Mouse (Mus musculus) erythroblast, adult 5-6 weeks (primary cell): ENCODE data around the gene Gm45623. TPM values are rescaled to one million over a fixed set of nuclear protein-coding genes. Genes with fewer than 3 reads are reported as not detected.

ENCODE experiments used
- ATAC-seq: replicated peaks from 2 replicates; pipeline ENCODE4 v1.8.0; 2016; ENCODE audit warnings: moderate number of reproducible peaks, mild to moderate bottlenecking, moderate TSS enrichment, inconsistent platforms; ENCODE audit not compliant: poor library complexity, low FRiP score, severe bottlenecking
- total RNA-seq, 2 experiments: library from RNA; stranded (forward) in 1 of 2; stranded (reverse) in 1 of 2; fragments of 150-400 nt in 1 of 2; fragments of 200-764, 138-1000 nt in 1 of 2; gene quantifications; 2 replicates each; pipeline versions ENCODE4 v1.2.3 to v1.2.4; 2015 to 2017; ENCODE audit warnings: low replicate concordance in 2 of 2

Gm45623 gene
- total RNA-seq (2015; ENCODE audit: low replicate concordance) (not detected in 2 replicates), total RNA-seq (2017; ENCODE audit: low replicate concordance) (not detected in 2 replicates)

DNA sequence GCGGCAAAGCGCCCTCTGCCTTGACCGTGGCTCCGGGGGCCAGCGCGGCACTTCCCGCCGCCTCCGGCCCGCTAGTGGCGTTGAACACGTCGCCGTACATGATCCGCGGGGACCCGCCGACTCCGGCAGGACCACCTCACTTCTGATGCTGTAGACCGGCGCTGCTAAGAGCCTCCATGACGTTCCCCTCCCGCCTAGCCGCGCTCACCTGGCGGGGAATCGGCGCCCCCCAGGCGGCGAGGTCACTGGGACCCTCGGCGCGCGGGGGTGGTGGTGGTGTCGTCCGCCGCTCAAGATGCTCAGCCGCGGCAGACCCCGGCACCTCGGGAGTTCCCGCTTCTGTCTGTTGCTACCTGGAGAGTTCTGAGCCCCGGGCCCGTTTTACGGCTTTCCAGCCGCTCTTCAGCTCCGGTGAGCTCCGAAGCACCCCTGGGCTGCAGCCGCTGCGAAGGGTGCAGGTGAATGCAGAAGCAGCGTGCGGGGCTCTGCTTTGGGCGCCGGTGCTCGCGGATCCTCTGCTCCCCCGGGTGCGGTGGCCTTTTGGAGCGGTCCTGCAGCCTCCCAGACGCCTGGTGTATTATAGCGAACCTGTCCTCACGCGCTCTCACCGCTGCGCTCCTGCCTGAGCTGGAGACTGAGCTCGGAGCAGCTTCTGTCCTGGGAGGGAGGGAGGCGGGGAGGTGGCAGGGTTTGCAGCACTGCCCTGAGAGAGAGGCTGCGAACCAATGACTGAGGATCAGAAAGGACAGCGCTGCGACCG is at the start of gene Gm45623:
Gene Gm45623, minus strand, starts transcription at position 636 of the 760 bp plus-strand sequence.
- no peak for ATAC-seq

DNA sequence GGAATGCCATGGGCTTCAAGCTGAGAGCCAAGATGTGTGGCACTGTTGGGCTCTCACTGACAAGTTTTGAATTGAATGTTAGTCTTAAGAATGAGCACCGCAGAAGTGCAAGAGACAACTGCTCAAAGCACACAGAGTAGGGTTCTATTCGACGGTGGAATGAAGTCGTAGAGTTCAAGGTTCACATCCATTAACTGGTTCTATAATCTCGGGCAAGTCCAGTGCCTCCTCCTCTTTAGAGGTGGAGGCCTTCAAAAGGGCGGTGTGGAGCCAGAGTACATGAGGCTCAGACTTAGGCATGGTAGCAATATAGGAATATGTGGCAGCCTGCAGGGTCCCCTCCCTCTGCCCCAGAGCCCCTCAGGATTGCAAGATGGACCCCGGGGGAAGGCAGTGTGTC is 43.8 kb upstream of the Gm45623 start:
- ATAC-seq, result no peak

- no peak for ATAC-seq
Measured at GRCm38 (mm10) chr13:56795501-56795900, 41.9 kb upstream of the Gm45623 start.

DNA sequence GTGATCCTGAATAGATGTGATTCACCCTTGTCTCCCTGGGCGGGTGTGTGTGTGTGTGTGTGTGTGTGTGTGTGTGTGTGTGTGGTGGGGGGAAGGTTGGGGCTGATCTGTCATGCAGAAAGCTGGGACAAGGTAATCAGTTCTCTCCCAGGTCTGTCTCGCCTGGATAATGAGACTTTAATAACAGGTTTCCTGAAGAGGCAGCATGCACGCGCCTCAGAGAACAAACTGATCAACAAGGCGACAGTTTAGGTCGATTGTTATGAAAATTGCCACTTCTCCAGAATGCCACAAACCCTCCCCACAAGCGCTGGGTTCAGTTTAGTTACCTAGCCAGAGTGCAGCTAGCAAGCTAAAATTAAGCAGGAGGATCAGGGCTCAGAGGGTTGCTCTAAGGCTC is 40.8 kb upstream of the Gm45623 start:
- ATAC-seq, result no peak

- ATAC-seq, result no peak
Measured at GRCm38 (mm10) chr13:56792844-56793243, 39.2 kb upstream of the Gm45623 start.

GRCm38 (mm10) chr13:56790683-56791082 is 37.1 kb upstream of the Gm45623 start:
- ATAC-seq, result no peak

- ATAC-seq, result no peak
Measured at GRCm38 (mm10) chr13:56782621-56783020, 29.0 kb upstream of the Gm45623 start.

GRCm38 (mm10) chr13:56781697-56782096 is 28.1 kb upstream of the Gm45623 start:
- ATAC-seq, result no peak

DNA sequence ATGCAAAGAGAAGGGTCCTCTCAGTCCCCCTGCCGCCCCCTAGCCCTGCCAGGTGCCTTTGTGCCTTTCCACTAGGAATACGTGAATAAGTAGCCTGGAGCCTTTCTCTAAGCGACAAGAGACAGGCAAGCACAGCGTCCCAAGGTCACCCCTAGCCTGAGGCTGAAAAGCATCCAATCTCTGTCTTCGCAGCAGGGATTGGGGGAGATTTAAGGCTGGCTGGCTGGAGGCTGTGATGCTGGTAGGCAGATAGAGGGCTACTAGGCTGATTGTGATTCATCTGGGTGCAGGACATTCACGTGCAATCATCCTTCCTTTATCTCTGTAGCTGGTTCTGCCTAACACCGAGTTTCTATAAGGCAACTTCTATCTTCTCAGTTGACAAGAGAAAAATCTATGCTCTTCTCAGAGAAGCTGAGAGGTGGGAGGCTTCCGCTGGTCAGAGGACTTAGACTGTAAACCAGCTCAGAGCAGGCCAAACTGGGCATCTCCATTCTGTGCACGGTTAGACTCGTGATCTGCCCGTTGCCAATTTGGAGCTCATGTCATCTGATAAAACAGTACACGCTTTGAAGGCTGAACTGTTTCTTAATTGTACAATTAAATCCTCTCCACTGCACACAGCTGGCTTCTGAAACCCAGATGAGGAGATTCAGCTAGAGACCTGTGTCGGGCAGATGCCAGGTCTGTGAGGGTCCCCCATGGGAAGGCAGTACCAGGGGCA is 27.3 kb upstream of the Gm45623 start:
- no peak for ATAC-seq

- no peak for ATAC-seq
Measured at GRCm38 (mm10) chr13:56774304-56774703, 20.7 kb upstream of the Gm45623 start.

- no peak for ATAC-seq
Measured at GRCm38 (mm10) chr13:56773262-56773870, 19.7 kb upstream of the Gm45623 start.

GRCm38 (mm10) chr13:56772592-56772991 is 19.0 kb upstream of the Gm45623 start:
- no peak for ATAC-seq

DNA sequence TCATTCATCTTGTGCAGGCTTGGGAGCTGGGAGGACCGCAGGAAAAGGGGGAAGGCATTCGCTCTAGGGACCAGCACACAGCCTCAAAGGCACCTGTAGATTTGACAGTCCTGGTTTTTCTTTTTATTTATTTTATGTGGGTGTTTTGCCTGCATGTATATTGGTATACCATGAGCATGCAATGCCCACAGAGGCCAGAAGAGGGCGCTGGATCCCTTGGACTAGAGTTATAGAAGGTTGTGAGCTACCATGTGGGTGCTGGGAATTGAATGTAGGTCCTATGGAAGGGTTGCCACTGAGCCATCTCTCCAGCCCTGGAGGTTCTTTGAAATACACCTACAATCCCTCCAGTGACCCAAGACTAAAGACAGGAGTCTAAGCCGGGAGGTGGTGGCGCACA is 17.2 kb upstream of the Gm45623 start:
- ATAC-seq, result no peak

DNA sequence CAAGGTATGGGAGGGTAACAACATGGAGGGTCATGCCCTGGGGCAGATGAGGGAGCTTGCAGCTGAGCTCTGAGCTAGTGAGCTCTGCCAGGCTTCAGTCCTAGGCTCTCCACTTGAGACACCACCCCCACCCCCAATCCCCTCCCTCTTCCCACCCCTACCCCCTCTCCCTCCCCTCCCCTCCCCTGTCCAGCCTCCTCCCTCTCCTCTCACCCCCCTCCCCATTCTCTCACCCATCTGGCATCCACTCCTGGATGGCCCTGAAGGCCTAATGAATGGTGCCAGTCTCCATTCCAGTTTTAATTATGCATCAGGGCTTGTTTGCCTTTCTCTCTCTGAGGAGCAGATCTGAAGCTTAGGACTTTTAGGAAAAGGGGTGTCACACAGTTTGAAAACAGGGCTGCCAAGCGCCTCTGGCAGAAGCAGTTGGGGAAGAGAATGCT is 16.5 kb upstream of the Gm45623 start:
- ATAC-seq, result no peak

- ATAC-seq, result no peak
Measured at GRCm38 (mm10) chr13:56769431-56769830, 15.8 kb upstream of the Gm45623 start.

DNA sequence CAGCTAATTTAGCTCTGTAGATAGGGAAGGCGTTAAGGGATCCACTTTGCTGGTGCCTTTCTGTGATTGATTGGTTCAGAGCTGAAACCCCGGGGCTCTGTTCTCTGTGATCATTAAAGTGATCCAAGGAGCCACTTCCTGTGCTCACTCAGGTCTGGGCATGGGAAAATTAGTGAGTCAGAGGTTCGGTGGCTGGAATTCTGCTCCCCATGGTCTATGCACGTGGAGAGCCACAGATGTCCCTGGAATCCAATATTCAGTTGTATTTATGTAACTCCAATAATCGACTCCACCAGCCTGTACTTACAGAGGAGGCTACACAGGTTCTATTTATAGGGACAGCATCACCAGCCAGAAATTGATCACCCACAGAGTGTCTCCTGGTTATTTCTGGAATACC is 12.6 kb upstream of the Gm45623 start:
- no peak for ATAC-seq

DNA sequence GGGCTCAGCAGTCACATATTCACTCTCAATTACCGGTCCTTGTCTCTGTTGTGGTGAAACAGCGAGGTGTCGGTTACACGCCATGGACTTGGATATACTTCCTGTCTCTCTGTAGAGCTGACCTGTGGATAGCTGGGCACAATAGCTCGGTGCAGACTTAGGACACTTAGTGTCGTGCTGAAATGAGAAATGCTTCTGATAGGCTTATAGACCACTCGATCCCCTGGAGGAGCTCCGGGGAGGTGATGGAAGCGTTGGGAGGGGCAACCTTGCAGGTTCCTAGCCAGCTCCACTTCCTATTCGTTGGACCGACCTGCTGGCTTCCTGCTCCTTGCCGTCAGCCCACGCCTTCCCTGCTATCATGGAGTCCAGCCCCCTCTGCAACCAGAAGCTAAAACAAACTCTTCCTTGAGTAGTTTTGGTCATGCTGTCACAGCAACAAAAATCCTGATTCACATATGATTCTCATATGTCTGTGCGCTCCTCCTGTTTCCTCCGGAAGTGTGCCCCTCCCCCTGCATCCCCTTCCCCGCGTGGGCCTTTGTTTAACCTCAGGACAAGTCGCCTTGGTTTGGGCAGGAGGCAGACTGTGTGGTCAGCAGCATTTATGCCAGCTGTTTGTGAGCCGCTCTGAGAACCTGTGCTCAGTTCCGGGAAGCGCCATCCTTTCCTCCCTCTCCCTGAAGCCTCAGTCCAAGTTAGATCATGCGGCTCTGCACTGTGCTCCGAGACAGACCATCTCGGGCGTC is 11.8 kb upstream of the Gm45623 start:
- no peak for ATAC-seq

GRCm38 (mm10) chr13:56762446-56763229 is 9.0 kb upstream of the Gm45623 start:
- no peak for ATAC-seq

GRCm38 (mm10) chr13:56758492-56758891 is 4.9 kb upstream of the Gm45623 start:
- peak; percentile 52; the same call in 1 of the 2 replicates for ATAC-seq
